Mouse (Mus musculus) embryonic fibroblast, embryonic 13.5 days (primary cell): Measurements from ENCODE around the gene Il11ra1.

Experiments used
- CTCF ChIP-seq: IDR thresholded peaks from 2 replicates; pipeline ENCODE4 v1.5.1; 2011; ENCODE audit warnings: mild to moderate bottlenecking, control low read depth, low read length, moderate library complexity, borderline replicate concordance; ENCODE audit not compliant: insufficient read depth
- POLR2A ChIP-seq: IDR thresholded peaks from 2 replicates; pipeline ENCODE4 v1.6.1; 2011; ENCODE audit warnings: low read depth, mild to moderate bottlenecking, control low read depth, low read length, moderate library complexity

GRCm38 (mm10) chr4:41759656-41760287 is 60.0 kb downstream of the Il11ra1 start:
- TF ChIP-seq CTCF (no peak), POLR2A (no peak)
